Mouse (Mus musculus): ENCODE measurements around the gene Mapk13.
"Not testable (repeated sequence)": the region's sequence is repeated elsewhere in the genome, so short reads cannot be mapped to it uniquely, and the experiment has no call there.

Mapk13 gene

DNA sequence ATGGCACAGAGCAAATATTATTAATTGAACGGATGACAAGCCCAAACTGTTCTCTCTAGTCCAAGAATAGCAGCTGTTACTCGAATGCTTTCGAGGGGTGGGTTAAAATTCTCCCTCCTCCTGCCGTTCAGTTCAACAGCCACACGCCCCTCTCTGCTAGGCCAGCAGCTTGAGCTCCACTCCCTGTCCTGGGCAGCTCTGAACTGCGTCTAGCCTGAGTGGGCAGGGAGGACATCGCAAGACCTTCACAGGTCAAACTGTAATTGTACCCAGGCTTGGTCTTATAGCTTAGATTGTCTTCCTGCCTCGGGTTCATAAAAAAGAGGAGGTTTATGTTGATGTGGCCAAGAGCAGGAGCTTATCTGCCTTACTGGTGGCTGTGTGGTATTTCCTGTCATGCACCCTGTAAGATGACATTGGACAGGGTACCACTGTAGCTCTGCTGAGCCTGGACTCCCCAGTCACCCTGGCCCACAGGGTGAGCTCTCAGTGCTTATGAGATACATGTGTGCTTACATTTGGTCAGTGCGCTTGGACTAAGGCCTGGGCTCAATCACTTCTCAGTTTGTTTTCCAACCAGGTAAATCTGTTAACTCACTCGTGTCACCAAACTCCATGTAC, 46.4 kb downstream of the Mapk13 start:
- DNase-seq: no peak

- DNase-seq: not testable (repeated sequence)
These were observed 47.2 kb downstream of the Mapk13 start for GRCm38 (mm10) chr17:28816326-28816725.

GRCm38 (mm10) chr17:28816875-28817811, 48.0 kb downstream of the Mapk13 start:
- DNase-seq: no peak

- DNase-seq: no peak
These were observed 51.1 kb downstream of the Mapk13 start for GRCm38 (mm10) chr17:28820189-28820588.

DNA sequence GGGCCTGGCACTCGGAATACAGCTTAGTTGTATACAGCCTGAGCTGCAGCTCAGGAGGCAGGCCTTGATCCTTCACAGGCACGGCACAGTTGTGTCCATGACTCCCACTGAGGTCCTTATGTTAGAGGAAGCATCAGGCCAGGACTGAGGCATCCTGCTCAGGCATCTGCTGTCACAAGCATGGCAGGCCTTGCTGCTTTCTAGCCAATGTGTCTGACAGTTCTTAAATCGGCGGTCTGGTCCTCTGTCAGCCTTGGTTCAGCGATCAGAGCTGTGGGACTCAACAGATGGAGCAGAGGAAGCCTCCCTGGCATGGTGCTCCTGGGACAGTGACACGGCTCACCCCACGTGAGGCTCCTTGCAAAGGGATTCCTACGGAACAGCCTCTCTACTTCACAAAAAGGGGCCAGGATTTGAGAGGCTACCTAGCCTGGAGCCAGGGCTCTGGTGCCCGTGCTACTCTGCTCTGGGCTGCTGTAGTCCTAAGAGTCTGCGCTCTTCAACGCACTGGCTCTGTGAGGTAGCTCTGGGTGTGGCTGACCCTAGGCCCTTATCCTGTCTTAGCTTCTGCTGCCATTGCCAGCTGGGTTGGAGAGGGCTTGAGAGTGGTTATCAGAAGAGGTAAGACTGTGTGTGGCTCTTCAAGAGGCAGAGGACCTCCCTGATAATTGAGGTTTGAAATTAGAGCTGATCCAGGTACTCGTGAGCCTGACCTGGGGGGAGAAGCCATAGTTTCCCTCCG, 54.1 kb downstream of the Mapk13 start:
- DNase-seq: peak; percentile 81 to 86

- peak in 1 of 2 experiments; percentile 36 for DNase-seq
These were observed 54.7 kb downstream of the Mapk13 start for GRCm38 (mm10) chr17:28823749-28824148.

GRCm38 (mm10) chr17:28824896-28825295, 55.8 kb downstream of the Mapk13 start:
- DNase-seq: no peak

DNA sequence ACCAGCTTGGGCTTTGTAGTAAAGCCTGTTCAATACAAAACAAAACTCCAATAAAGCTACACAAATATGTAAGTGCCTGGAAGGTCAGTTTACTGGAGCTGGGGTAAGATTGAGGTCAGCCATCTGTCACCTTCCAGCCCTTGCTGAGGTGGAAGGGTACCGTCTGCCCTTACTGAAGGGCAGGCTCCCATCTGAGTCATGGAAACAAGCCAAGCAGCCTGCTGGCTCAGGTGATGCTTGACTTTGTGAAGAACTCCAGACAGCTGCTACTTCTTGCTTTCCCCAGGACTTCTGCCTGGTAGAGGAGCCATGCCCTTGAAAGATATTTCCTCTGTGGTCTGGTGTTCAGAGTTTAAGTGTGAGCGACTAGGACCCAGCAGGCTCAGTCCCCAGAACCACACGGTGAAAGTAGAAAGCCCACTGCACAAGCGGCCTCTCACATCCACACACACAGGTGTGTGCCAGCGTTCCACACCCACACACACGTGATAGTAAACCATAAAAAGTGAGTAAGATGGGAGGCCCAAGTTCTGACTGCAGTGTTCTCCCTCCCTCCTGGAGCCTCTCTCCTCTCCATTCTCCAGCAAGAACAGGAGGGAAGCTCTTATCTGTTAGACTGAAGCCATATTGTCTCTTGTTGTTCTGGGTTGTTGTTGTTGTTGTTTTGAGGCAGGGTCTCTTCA, 56.4 kb downstream of the Mapk13 start:
- peak; percentile 48 to 54 for DNase-seq

DNA sequence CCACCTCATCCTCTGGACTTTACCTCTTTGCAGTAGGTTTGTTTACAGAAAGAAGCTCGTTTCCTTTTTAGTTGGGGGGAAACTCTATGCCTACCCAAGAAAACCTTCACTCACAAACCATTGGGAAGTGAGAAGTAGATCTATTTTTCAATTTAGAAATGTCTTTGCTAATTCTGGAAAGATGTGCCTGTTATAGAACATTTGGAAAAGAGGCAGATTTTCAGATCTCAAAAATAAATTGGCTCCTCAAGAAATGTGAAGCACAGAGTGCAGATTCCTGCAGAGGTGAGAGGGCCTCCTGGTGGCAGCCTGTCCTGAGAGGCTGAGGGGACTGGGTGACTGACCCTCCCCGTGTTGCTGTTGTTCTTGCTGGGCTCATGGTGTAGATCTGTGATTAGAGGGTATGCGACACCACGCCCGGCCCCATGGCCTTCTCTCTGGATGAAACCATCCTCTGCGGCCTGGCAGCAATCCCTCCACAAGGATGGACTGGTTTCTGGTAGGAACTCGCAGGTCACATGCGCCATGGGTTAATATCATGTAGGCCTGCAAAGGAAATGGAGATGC, 58.7 kb downstream of the Mapk13 start:
- no peak for DNase-seq

DNA sequence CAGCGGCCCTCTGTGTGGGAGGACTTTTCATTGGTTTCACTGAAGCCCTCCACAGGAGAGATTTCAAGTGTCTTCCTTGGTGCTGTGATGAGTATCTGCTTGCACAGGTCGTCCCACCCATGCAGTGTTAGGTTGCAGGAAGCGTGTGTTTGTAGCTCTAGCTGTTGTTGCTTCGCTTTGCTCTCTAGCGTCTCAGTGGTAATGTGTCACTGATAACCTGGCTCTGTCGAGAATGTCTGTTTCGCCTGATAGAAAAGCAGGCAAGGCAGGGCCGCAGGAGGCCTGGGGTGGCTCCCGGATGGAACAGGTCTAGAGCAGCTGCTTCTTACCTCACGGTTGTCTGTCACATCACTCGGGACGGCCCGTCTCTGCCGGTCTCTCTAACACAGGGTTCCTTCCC, 60.0 kb downstream of the Mapk13 start:
- DNase-seq: no peak

Measured in cerebellum, postnatal 10 days (tissue).